Mouse (Mus musculus) megakaryocyte, embryonic 14.5 days (primary cell): ENCODE results near the gene Foxf1.

Experiments used
- FLI1 ChIP-seq: IDR thresholded peaks from 2 replicates; pipeline ENCODE4 v1.6.1; 2012; ENCODE audit warnings: low read length, inconsistent platforms, mixed read lengths
- GATA1 ChIP-seq: IDR thresholded peaks from 3 replicates; pipeline ENCODE4 v1.6.1; 2012; ENCODE audit warnings: mixed read lengths, low read length, inconsistent platforms, borderline replicate concordance

DNA sequence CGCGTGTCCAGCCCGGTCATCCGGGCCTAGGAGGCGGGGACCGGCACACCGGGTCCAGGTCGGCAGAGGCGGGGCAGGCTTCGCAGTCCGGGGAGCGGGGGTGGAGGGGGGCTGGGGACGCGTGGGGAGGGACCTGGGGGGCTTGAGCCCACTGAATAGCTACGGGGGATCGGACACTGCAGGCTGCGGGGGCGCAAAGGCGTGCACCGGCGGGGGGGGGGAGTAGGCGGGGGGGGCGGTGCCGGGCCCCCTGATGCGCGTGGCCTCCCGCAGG lies 313 bp upstream of the Foxf1 start:
- TF ChIP-seq GATA1: no peak
- TF ChIP-seq FLI1: no peak
